Mouse (Mus musculus): ENCODE results near the gene Pdx1. TPM values are rescaled to one million over a fixed set of nuclear protein-coding genes. Genes with fewer than 3 reads are reported as not detected.

The Pdx1 gene
- polyA plus RNA-seq, 1 experiment from 2014 or later = 6.4 TPM

DNA sequence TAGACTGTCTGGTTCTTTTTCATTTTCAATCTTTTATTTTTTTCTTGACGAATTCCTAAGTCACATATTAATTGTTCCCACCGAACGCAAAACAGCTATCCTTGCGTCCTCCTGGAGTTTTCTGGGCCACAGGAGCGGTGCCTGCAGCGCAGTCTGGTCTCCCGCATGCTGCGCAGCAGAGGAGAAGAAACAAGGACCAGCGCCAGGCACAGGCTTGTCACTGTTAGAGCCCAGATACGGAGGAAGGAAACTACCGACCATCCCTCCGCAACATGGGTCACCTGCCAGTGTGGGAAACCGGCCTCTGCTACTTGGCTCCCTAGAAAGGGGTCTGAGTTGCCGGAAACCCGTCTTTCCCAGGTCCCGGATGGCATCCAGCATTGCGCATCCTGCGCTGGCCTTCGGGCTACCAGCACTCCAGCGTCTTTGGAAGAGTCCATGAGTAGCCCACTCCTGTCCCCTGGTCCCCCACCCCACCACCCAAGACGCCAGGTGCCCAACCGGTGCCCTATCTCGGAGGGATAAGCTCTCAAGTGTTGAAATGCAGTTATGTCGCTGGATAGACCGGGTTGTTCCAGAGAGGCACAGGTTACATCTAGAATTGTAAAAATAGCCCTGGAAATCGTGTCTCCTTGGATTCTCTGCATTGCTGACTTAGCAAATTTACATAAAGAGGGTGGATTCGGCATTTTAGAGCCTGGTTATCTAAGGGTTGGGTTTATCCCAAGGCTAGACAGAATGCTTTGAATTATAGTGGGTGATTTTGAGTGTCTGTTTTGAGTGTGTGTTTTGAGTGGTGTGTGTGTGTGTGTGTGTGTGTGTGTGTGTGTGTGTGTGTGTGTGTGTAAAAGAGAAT is 43.3 kb downstream of the Pdx1 start:
- Histone ChIP-seq H3K9me3 (ENCODE audit: control insufficient read depth, low read length) (no peaks in the 10 kb centered on the region), H3K4me3 (ENCODE audit: low read depth, low read length) (0 out of 2 replicates have a peak overlapping the region, but pooled peaks have one; percentile 8), H3K4me1 (replicated peaks; ENCODE audit: control insufficient read depth, insufficient read depth, low read length) (no peaks in the 10 kb centered on the region), H3K27ac (ENCODE audit: low read depth) (no peak overlapping the region), H3K36me3 (ENCODE audit: control insufficient read depth, insufficient read depth, low read length) (no peaks in the 10 kb centered on the region), H3K9ac (ENCODE audit: low read length) (no peak overlapping the region), H3K27me3 (replicated peaks; ENCODE audit: control insufficient read depth, insufficient read depth, low read length) (peaks cover 99% of the 10 kb centered on the region), H3K4me2 (ENCODE audit: low read length) (peak overlapping the region; percentile 29)
- ATAC-seq (replicated peaks; ENCODE audit: low FRiP score, low TSS enrichment, low read depth) = no peak
- no peak for DNase-seq (ENCODE audit: low spot score)
- 2% methylated on average over 27 of the region's 27 CpGs for WGBS

- peak; percentile 45; the same call in 1 of the 2 replicates for ATAC-seq (replicated peaks; ENCODE audit: low FRiP score, low TSS enrichment, low read depth)
- 1% methylated on average over 39 of the region's 39 CpGs for WGBS
- H3K4me3 ChIP-seq (ENCODE audit: low read depth, low read length) = peak overlapping the region; percentile 32
Observed at GRCm38 (mm10) chr5:147314646-147315431, 45.1 kb downstream of the Pdx1 start.

DNA sequence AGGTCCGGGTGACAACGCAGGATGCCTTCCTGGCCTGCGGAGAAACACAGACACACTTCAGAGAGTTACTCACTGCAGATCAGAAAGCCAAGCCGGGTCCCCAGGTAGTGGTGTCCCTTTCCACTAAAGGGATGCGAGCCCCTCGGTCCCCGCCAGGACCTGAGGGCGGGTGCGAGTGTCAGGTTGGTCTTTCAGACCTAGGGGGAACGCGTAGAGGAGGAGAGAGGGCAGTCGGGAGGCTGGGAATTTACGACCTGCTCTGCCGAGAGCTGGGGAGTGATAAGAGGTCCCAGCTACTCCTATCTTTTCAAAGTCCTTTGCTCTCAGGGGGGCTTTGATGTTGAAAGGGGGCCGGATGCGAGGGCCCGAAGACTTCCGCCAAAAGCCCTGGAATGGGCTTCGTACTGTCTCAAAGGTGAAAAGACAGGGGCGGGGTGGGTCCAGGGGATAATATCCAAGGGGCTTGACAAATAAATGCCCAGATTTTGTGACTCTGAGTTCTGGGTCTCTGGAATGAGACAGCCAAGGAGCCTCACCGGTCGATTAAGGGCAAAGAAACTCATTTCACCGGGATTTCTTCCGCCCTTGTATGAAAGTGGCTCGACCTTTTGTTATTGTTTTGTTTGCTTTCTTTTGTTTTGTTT is 45.8 kb downstream of the Pdx1 start:
- H3K4me2 ChIP-seq (ENCODE audit: low read length) = peak overlapping the region; percentile 35

More at GRCm38 (mm10) chr5:147314646-147315431, 45.1 kb downstream of the Pdx1 start:
- peaks cover 90% of the 10 kb centered on the region for H3K27me3 ChIP-seq (replicated peaks; ENCODE audit: control insufficient read depth, insufficient read depth, low read length)
- H3K9ac ChIP-seq (ENCODE audit: low read length) = peak overlapping the region; percentile 38
- no peaks in the 10 kb centered on the region for H3K9me3 ChIP-seq (ENCODE audit: control insufficient read depth, low read length)
- no peaks in the 10 kb centered on the region for H3K4me1 ChIP-seq (replicated peaks; ENCODE audit: control insufficient read depth, insufficient read depth, low read length)
- peak overlapping the region; percentile 49 for H3K27ac ChIP-seq (ENCODE audit: low read depth)
- DNase-seq (ENCODE audit: low spot score) = peak; percentile 73
- H3K4me2 ChIP-seq (ENCODE audit: low read length) = peak overlapping the region; percentile 35
- H3K36me3 ChIP-seq (ENCODE audit: control insufficient read depth, insufficient read depth, low read length) = no peaks in the 10 kb centered on the region

GRCm38 (mm10) chr5:147317321-147317720 is 47.6 kb downstream of the Pdx1 start:
- Histone ChIP-seq H3K9ac (ENCODE audit: low read length) (no peak overlapping the region), H3K9me3 (ENCODE audit: control insufficient read depth, low read length) (no peaks in the 10 kb centered on the region), H3K36me3 (ENCODE audit: control insufficient read depth, insufficient read depth, low read length) (no peaks in the 10 kb centered on the region), H3K4me1 (replicated peaks; ENCODE audit: control insufficient read depth, insufficient read depth, low read length) (no peaks in the 10 kb centered on the region), H3K4me3 (ENCODE audit: low read depth, low read length) (no peak overlapping the region), H3K27ac (ENCODE audit: low read depth) (no peak overlapping the region), H3K27me3 (replicated peaks; ENCODE audit: control insufficient read depth, insufficient read depth, low read length) (peaks cover 74% of the 10 kb centered on the region), H3K4me2 (ENCODE audit: low read length) (no peak overlapping the region)
- WGBS = 5% methylated on average over 7 of the region's 7 CpGs
- DNase-seq (ENCODE audit: low spot score) = peak; percentile 52
- 0 out of 2 replicates have a peak, but pooled peaks have one; percentile 10 for ATAC-seq (replicated peaks; ENCODE audit: low FRiP score, low TSS enrichment, low read depth)

More for the DNA sequence above, 45.8 kb downstream of the Pdx1 start:
- ATAC-seq (replicated peaks; ENCODE audit: low FRiP score, low TSS enrichment, low read depth) = peak; percentile 65
- Histone ChIP-seq H3K36me3 (ENCODE audit: control insufficient read depth, insufficient read depth, low read length) (no peaks in the 10 kb centered on the region), H3K9ac (ENCODE audit: low read length) (peak overlapping the region; percentile 38), H3K27me3 (replicated peaks; ENCODE audit: control insufficient read depth, insufficient read depth, low read length) (peaks cover 83% of the 10 kb centered on the region), H3K9me3 (ENCODE audit: control insufficient read depth, low read length) (no peaks in the 10 kb centered on the region), H3K4me1 (replicated peaks; ENCODE audit: control insufficient read depth, insufficient read depth, low read length) (no peaks in the 10 kb centered on the region), H3K27ac (ENCODE audit: low read depth) (peak overlapping the region; percentile 49), H3K4me3 (ENCODE audit: low read depth, low read length) (peak overlapping the region; percentile 32)
- 2% methylated on average over 25 of the region's 25 CpGs for WGBS
- peak; percentile 59 for DNase-seq (ENCODE audit: low spot score)

GRCm38 (mm10) chr5:147317991-147318390 is 48.2 kb downstream of the Pdx1 start:
- Histone ChIP-seq H3K4me2 (ENCODE audit: low read length) (no peak overlapping the region), H3K36me3 (ENCODE audit: control insufficient read depth, insufficient read depth, low read length) (no peaks in the 10 kb centered on the region), H3K9me3 (ENCODE audit: control insufficient read depth, low read length) (no peaks in the 10 kb centered on the region), H3K27me3 (replicated peaks; ENCODE audit: control insufficient read depth, insufficient read depth, low read length) (peaks cover 71% of the 10 kb centered on the region), H3K27ac (ENCODE audit: low read depth) (no peak overlapping the region), H3K4me1 (replicated peaks; ENCODE audit: control insufficient read depth, insufficient read depth, low read length) (no peaks in the 10 kb centered on the region), H3K9ac (ENCODE audit: low read length) (no peak overlapping the region), H3K4me3 (ENCODE audit: low read depth, low read length) (no peak overlapping the region)
- peak; percentile 58 for DNase-seq (ENCODE audit: low spot score)
- no peak for ATAC-seq (replicated peaks; ENCODE audit: low FRiP score, low TSS enrichment, low read depth)
- 34% methylated on average over 7 of the region's 7 CpGs for WGBS

- Histone ChIP-seq H3K36me3 (ENCODE audit: control insufficient read depth, insufficient read depth, low read length) (no peaks in the 10 kb centered on the region), H3K4me1 (replicated peaks; ENCODE audit: control insufficient read depth, insufficient read depth, low read length) (no peaks in the 10 kb centered on the region), H3K9me3 (ENCODE audit: control insufficient read depth, low read length) (no peaks in the 10 kb centered on the region), H3K4me2 (ENCODE audit: low read length) (no peak overlapping the region), H3K9ac (ENCODE audit: low read length) (no peak overlapping the region), H3K4me3 (ENCODE audit: low read depth, low read length) (no peak overlapping the region), H3K27me3 (replicated peaks; ENCODE audit: control insufficient read depth, insufficient read depth, low read length) (peaks cover 54% of the 10 kb centered on the region), H3K27ac (ENCODE audit: low read depth) (no peak overlapping the region)
- no peak for ATAC-seq (replicated peaks; ENCODE audit: low FRiP score, low TSS enrichment, low read depth)
- peak; percentile 48 for DNase-seq (ENCODE audit: low spot score)
Observed at GRCm38 (mm10) chr5:147319653-147320052, 49.9 kb downstream of the Pdx1 start.

DNA sequence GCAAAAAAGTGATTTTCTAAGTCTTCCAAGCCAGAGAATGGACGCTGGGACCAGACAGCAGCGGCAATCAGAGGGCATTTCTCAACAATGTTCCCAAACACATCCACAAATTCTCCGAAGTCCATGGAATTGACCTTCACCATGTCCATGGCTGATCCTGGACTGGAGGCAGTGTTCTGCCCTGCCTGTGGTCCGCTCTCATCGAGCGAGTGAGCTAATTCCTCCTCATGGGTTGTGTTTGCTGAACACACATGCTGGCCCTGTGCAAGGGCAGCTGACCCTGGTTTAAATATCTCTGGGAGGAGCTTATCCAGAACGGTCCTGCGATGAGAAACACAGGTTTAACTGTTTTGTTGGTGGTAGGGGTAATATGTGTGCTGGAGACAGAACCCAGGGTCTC is 52.4 kb downstream of the Pdx1 start, which contains the start of gene Urad:
Gene Urad (minus strand): TSS at position 258 of the 400 bp plus-strand sequence.
- Histone ChIP-seq H3K27me3 (replicated peaks; ENCODE audit: control insufficient read depth, insufficient read depth, low read length) (peaks cover 30% of the 10 kb centered on the region), H3K4me1 (replicated peaks; ENCODE audit: control insufficient read depth, insufficient read depth, low read length) (no peaks in the 10 kb centered on the region), H3K9me3 (ENCODE audit: control insufficient read depth, low read length) (no peaks in the 10 kb centered on the region), H3K9ac (ENCODE audit: low read length) (no peak within 1 kb of the TSS), H3K36me3 (ENCODE audit: control insufficient read depth, insufficient read depth, low read length) (no peaks in the 10 kb centered on the region), H3K4me3 (ENCODE audit: low read depth, low read length) (no peak within 1 kb of the TSS), H3K4me2 (ENCODE audit: low read length) (no peak within 1 kb of the TSS), H3K27ac (ENCODE audit: low read depth) (no peak within 1 kb of the TSS)
- DNase-seq (ENCODE audit: low spot score) (peak; percentile 49), ATAC-seq (replicated peaks; ENCODE audit: low FRiP score, low TSS enrichment, low read depth) (no peak)
- 54% methylated on average over 8 of the region's 8 CpGs for WGBS

GRCm38 (mm10) chr5:147323237-147323917 is 53.6 kb downstream of the Pdx1 start:
- H3K4me1 ChIP-seq (replicated peaks; ENCODE audit: control insufficient read depth, insufficient read depth, low read length) = no peaks in the 10 kb centered on the region
- H3K27ac ChIP-seq (ENCODE audit: low read depth) = no peak overlapping the region
- 15% methylated on average over 17 of the region's 17 CpGs for WGBS
- H3K9ac ChIP-seq (ENCODE audit: low read length) = no peak overlapping the region
- H3K9me3 ChIP-seq (ENCODE audit: control insufficient read depth, low read length) = peaks cover 3% of the 10 kb centered on the region; the same call in 1 of the 2 replicates
- H3K27me3 ChIP-seq (replicated peaks; ENCODE audit: control insufficient read depth, insufficient read depth, low read length) = peaks cover 18% of the 10 kb centered on the region
- ATAC-seq (replicated peaks; ENCODE audit: low FRiP score, low TSS enrichment, low read depth) (peak; percentile 54; the same call in 1 of the 2 replicates), DNase-seq (ENCODE audit: low spot score) (peak; percentile 93)
- no peaks in the 10 kb centered on the region for H3K36me3 ChIP-seq (ENCODE audit: control insufficient read depth, insufficient read depth, low read length)
- no peak overlapping the region for H3K4me2 ChIP-seq (ENCODE audit: low read length)
- no peak overlapping the region for H3K4me3 ChIP-seq (ENCODE audit: low read depth, low read length)

Data from intestine, embryonic 14.5 days (tissue).